8 mouse cellular contexts compared by ENCODE assay signal in genomic region chr5:3803292-3804165, GRCm38 (mm10). TPM values are rescaled to one million over a fixed set of nuclear protein-coding genes. Genes with fewer than 3 reads are reported as not detected.
DNase-seq lines count a peak whose midpoint lies in the region; ATAC-seq lines count a peak whose summit lies in the region.

No protein-coding gene starts in this region.

- H3K27ac ChIP-seq in hindbrain, embryonic 15.5 days (replicated peaks): peak overlapping the region; percentile 93

- peak overlapping the region; percentile 73 for H3K4me3 ChIP-seq in hindbrain, embryonic 15.5 days

- no peaks in the 10 kb centered on the region for H3K27me3 ChIP-seq in hindbrain, embryonic 15.5 days

- peak; percentile 83 for ATAC-seq in hindbrain, embryonic 15.5 days (ENCODE audit: low FRiP score, low read depth)

- H3K9ac ChIP-seq in hindbrain, embryonic 15.5 days: peak overlapping the region; percentile 69

- peaks cover 27% of the 10 kb centered on the region for H3K4me1 ChIP-seq in hindbrain, embryonic 15.5 days (replicated peaks)

- peak; percentile 52 for DNase-seq in embryo, embryonic 10.5 days (ENCODE audit: low spot score)
- DNase-seq in embryo, embryonic 9.5 days (ENCODE audit: extremely low spot score): no peak
- peak; percentile 76 for DNase-seq in 3T3-L1 (ENCODE audit: low read depth, low spot score)
- peak; percentile 34 for DNase-seq in c-Kit-positive CD71-positive TER-119-negative erythroid progenitor cells, embryonic 14.5 days (ENCODE audit: low read depth)
- peak; percentile 52 for DNase-seq in mesoderm, embryonic 11.5 days (ENCODE audit: low read depth, low spot score)
- no peak for DNase-seq in yolk sac, embryonic 10.5 days (ENCODE audit: low spot score)
- DNase-seq in adrenal gland, postnatal 10 days: no peak

- H3K36me3 ChIP-seq in hindbrain, embryonic 15.5 days: 0 out of 2 replicates have a peak, but pooled peaks cover under 1% of the 10 kb centered on the region

- WGBS in hindbrain, embryonic 15.5 days: under 1% methylated on average over 36 of the region's 36 CpGs

- H3K9me3 ChIP-seq in hindbrain, embryonic 15.5 days: no peaks in the 10 kb centered on the region

- H3K4me2 ChIP-seq in hindbrain, embryonic 15.5 days: peak overlapping the region; percentile 87

RNA-seq across cellular contexts. Expression of gene Krit1, which starts 0.5 kb away (rescaled TPM):
- polyA plus RNA-seq in hindbrain, embryonic 15.5 days (2015; fragmentation: Nextera tagmentation; extraction: Ambion mirVana): 48.6 and 50.1 TPM in 2 replicates
- 10 to 100 TPM; 34.0 to 44.6 TPM for total RNA-seq in adrenal gland, postnatal 10 days (2021)

RNA-seq across cellular contexts. Expression of gene Ankib1, which starts 0.8 kb away (rescaled TPM):
- 18.0 and 18.1 TPM in 2 replicates for polyA plus RNA-seq in hindbrain, embryonic 15.5 days (2015; fragmentation: Nextera tagmentation; extraction: Ambion mirVana)
- 10 to 100 TPM; 47.8 to 53.0 TPM for total RNA-seq in adrenal gland, postnatal 10 days (2021)

RNA-seq across cellular contexts. Expression of gene Lrrd1, which starts 41.4 kb away (rescaled TPM):
- 0.08 and 0.13 TPM in 2 replicates for polyA plus RNA-seq in hindbrain, embryonic 15.5 days (2015; fragmentation: Nextera tagmentation; extraction: Ambion mirVana)
- total RNA-seq in adrenal gland, postnatal 10 days (2021): not detected

Comparison
In these comparisons a context has a peak if more than half of its experiments do, and no peak if none do; other contexts are left out.
1. DNase-seq: peak in embryo, embryonic 10.5 days (single experiment), 3T3-L1 (single experiment), c-Kit-positive CD71-positive TER-119-negative erythroid progenitor cells, embryonic 14.5 days (single experiment) and mesoderm, embryonic 11.5 days (single experiment); none in embryo, embryonic 9.5 days (single experiment), yolk sac, embryonic 10.5 days (single experiment) and adrenal gland, postnatal 10 days (single experiment).